Mouse (Mus musculus) spleen, adult 2 months (tissue): ENCODE data around the gene Snd1.

Source experiments
- CTCF ChIP-seq: fragments of 200-500 bp; IDR thresholded peaks from 2 replicates; pipeline ENCODE4 v1.5.1; 2011; ENCODE audit warnings: mild to moderate bottlenecking, inconsistent platforms; ENCODE audit not compliant: insufficient read depth, insufficient read length, insufficient replicate concordance; ENCODE audit errors: extremely low read depth
- POLR2A ChIP-seq: fragments of 200-500 bp; IDR thresholded peaks from 2 replicates; pipeline ENCODE4 v1.6.1; 2011; ENCODE audit warnings: low read depth, low read length, inconsistent platforms

- TF ChIP-seq CTCF (no peak), POLR2A (no peak)
These were observed 44.5 kb downstream of the Snd1 start for GRCm38 (mm10) chr6:28519426-28519825.
